Mouse (Mus musculus): Measurements from ENCODE around the gene Impg1. TPM values are rescaled to one million over a fixed set of nuclear protein-coding genes. Genes with fewer than 3 reads are reported as not detected.

Impg1 gene
- total RNA-seq, 1 experiment from 2014 or later: 0.20 TPM

DNA sequence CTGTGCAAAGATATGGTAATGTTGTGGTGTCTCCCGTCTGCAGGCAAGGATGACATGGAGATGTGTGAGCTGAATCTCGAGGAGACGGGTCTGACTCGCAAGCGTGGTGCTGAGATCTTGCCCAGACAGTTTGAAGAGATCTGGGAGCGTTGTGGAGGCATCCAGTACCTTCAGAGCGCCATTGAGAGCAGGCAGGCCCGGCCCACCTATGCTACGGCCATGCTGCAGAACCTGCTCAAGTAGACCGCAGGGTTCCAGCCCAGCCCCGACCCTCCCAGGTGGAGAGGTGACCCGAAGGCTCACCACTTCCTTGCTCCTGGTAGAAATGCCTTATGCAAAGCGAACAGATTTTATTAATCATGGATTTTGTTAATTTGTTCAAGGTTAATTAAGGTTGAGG lies 157.7 kb downstream of the Impg1 start:
- no peak for ATAC-seq (replicated peaks in 1 of 2; ENCODE audit: insufficient read depth in 1 of 2, low FRiP score in 2 of 2, low TSS enrichment in 1 of 2, low read depth in 1 of 2, poor library complexity in 2 of 2, severe bottlenecking in 2 of 2)

DNA sequence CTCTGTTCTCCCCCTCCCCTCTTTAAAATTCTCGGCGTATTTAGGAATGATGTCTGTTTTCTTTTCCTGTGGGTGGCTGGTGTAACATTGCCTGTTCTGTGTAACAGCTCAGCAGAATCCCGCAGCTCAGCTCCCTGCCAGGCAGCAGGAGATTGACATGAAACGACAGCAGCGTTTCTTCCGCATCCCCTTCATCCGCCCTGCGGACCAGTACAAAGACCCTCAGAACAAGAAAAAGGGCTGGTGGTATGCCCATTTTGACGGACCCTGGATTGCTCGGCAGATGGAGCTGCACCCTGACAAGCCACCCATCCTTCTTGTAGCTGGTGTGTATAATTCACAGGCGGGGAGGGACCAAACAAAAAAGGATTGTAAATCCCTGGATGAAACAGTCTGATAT lies 158.4 kb downstream of the Impg1 start:
- no peak for ATAC-seq (replicated peaks in 1 of 2; ENCODE audit: insufficient read depth in 1 of 2, low FRiP score in 2 of 2, low TSS enrichment in 1 of 2, low read depth in 1 of 2, poor library complexity in 2 of 2, severe bottlenecking in 2 of 2)

DNA sequence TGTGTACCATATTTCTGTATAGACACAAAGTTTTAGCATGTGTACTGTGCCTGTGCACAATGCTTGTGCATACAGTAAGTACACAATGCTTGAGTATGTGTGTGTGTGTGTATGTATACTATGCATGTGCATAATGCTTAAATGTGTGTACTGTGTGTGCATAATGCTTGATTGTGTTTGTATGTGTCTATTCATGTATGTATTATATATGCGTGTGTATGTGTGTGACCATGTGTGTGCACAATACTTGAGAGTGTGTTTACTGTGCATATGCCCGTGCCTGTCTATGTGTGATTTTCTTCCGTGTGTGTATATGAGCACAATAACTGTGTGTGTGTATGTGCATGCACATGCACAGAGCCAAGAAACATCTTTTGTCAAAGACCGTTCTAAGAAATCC lies 158.9 kb downstream of the Impg1 start:
- no peak for ATAC-seq (replicated peaks in 1 of 2; ENCODE audit: insufficient read depth in 1 of 2, low FRiP score in 2 of 2, low TSS enrichment in 1 of 2, low read depth in 1 of 2, poor library complexity in 2 of 2, severe bottlenecking in 2 of 2)

DNA sequence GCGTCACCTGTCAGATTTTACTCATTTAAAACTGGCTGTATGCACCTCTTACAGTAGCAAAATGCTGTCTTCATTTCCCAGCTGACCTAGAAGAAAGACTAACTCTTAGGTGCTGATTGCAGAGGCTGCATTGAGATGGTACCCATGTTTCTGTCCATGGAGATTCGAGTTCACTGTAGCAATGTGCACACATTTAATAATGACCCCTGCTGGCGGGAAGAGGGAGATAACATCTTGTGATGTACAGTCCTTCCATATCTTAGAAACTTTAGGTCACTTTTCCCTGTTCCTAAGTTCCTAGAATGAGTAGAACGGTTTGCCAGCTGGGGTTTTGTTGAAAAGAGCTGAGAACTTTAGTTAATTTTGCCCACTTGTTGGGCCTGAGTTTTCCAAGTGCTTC lies 161.8 kb downstream of the Impg1 start:
- peak; percentile 62 to 67; a peak in 2 of 4 replicates for ATAC-seq (replicated peaks in 1 of 2; ENCODE audit: insufficient read depth in 1 of 2, low FRiP score in 2 of 2, low TSS enrichment in 1 of 2, low read depth in 1 of 2, poor library complexity in 2 of 2, severe bottlenecking in 2 of 2)

DNA sequence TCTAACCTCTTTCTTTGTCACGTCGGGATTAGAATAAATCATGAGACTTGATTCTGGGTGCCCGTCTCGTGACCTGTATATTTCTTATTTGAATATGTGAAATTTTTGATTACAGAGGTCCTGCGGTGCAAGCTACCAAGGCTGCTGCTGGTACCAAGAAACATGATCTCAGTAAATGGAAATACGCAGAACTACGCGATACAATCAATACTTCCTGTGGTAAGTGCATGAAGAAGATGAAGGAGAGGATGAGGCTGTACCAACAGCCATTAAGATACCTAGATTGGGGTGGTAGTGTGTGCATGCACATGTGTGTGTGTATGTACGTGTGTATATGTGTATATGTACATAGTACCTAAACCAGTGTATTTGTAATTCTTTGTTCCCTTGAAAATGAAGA lies 166.2 kb downstream of the Impg1 start:
- no peak for ATAC-seq (replicated peaks in 1 of 2; ENCODE audit: insufficient read depth in 1 of 2, low FRiP score in 2 of 2, low TSS enrichment in 1 of 2, low read depth in 1 of 2, poor library complexity in 2 of 2, severe bottlenecking in 2 of 2)

DNA sequence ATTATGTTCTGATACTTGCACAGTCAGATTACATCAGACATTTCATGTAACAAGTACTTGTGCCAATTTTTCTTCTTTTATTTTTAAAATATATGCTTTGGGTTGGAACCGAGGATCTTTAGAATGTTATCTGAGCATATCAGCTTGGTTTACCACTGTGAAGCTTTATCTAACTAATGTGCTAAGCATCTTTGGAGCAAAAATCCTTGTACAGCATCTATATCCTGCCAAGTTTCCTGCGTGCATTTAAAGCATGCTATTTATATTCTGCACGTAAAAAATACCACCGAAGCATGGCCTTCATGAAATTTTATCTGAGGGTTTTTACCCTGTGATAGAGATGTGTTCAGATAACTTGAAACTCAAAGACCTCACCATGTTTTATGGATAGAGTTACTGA lies 169.2 kb downstream of the Impg1 start:
- ATAC-seq (replicated peaks in 1 of 2; ENCODE audit: insufficient read depth in 1 of 2, low FRiP score in 2 of 2, low TSS enrichment in 1 of 2, low read depth in 1 of 2, poor library complexity in 2 of 2, severe bottlenecking in 2 of 2): no peak

DNA sequence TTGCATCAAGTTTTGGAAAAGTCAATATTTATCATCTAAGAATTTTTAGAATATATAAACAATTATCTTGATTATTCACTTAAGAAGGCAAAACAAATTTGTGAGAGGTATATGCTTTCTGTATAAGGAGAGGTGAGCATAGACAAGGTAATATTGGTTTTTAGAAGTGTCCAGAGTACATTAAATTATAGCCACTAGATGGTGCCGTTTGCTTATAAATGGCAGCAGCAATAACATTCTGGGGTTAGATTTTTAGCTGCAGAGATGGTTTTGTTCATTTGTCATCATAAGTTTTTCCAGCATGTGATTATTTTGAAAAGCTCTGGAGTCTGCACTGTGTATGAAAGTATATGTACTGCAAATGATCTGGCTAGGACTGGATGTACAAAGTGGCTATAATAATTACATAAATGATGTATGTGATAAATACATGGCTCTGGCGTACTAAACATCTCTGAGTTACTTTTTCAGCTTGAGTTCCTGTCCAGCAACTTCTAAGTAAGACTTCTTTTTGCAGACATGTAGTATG lies 172.2 kb downstream of the Impg1 start:
- peak; percentile 56 to 62; a peak in 2 of 4 replicates for ATAC-seq (replicated peaks in 1 of 2; ENCODE audit: insufficient read depth in 1 of 2, low FRiP score in 2 of 2, low TSS enrichment in 1 of 2, low read depth in 1 of 2, poor library complexity in 2 of 2, severe bottlenecking in 2 of 2)

DNA sequence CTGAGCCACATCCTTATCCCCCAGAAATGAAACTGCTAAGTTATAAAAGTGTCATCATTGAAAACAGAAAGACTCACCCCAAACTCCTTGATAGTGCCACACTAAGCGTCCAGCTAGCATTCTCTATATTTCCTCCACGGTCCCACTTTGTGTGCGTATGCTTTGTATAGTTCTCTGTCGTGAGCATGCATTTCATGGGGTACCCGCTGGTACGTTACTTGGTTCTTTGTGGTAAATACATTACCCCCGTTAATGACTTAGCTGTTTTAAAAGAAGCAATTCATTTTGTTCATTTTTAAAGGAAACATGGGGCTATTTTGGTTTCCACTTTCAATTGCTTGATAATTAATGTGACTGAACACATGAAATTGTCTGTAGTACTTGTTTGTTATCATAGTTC lies 178.4 kb downstream of the Impg1 start:
- peak; percentile 45 to 54 for ATAC-seq (replicated peaks in 1 of 2; ENCODE audit: insufficient read depth in 1 of 2, low FRiP score in 2 of 2, low TSS enrichment in 1 of 2, low read depth in 1 of 2, poor library complexity in 2 of 2, severe bottlenecking in 2 of 2)

DNA sequence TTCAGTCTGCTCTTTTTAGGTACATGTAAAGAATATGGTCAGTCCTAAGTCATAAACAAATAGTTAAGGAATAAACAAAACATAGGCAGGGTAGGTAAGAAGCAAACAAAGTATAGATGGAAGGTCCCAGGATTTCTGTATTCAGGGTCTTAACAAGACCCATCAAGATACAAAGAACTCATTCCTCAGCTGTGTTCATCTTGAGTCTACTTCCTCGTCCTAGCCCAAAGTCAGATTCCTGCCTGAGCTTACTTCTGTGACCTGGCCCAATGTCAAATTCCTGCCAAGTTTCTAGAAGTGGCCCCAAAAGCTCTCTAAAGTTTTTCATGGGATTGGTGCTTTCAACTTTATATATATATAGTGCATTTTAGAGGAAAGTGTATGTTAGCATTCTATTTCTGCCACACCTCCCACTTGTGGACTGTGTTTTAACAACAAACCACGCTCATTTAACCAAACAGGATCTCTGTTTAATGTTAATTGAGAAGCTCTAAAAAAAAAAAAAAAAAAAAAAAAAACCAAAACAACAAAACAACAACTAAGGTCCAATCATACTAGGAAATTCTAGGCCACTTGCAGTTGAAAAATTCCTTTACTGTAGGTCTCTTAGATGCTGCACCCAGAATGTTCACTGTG lies 180.6 kb downstream of the Impg1 start:
- no peak for ATAC-seq (replicated peaks in 1 of 2; ENCODE audit: insufficient read depth in 1 of 2, low FRiP score in 2 of 2, low TSS enrichment in 1 of 2, low read depth in 1 of 2, poor library complexity in 2 of 2, severe bottlenecking in 2 of 2)

DNA sequence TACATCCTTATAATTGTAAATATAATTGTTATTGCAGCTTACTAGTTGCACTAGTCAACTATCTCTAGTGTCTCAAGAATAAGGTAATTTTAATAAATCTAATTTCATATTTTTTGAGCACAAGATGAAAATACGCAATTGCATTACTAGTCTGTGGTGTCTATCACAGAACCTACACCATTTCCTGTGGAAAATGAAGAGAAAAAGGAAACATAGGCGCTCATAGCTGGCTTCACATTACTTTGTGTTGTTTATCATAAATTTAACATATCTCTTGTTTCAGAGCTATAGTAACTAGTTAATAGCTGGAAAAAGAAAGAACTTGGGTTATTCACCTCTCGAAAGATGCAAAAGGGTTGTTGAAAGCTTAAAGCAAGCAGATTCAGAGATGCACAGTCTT lies 182.9 kb downstream of the Impg1 start:
- ATAC-seq (replicated peaks in 1 of 2; ENCODE audit: insufficient read depth in 1 of 2, low FRiP score in 2 of 2, low TSS enrichment in 1 of 2, low read depth in 1 of 2, poor library complexity in 2 of 2, severe bottlenecking in 2 of 2): no peak

DNA sequence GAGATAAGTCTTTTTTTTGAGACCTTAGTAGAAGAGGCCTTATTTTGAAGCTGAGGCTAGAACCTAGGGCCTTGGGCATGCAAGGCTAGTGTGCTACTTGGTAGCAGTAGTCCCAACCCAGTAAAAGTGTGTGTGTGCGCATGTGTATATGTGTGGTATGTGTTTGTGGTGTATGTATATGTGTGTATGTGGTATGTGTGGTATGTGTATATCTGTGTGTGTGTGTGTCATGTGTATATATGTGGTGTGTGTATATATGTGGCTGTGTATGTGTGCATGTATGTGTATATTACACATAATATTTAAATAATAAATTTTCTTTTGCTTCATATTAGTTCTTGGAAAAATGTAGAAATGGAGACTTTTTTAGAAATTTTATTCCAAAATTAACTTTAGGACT lies 184.6 kb downstream of the Impg1 start:
- no peak for ATAC-seq (replicated peaks in 1 of 2; ENCODE audit: insufficient read depth in 1 of 2, low FRiP score in 2 of 2, low TSS enrichment in 1 of 2, low read depth in 1 of 2, poor library complexity in 2 of 2, severe bottlenecking in 2 of 2)

DNA sequence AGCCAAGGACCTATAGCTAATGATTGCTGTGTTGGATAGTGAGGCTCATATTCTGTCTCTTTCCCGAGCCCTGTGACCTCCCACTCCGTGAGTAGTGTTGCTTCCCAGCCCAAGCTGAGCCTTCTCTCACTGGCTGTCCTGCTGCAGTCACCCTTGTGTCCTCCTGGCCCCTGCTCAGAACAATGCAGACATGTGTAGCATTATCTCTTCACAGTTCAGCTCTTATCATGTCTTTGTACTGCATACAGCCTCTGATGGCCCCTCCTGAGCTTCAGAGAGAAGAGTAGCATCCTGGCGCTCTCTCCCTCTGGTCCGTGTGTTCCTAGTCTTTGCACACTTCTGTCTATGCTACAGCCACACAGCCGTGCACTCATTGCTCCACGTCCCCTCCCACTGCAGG lies 187.5 kb downstream of the Impg1 start:
- no peak for ATAC-seq (replicated peaks in 1 of 2; ENCODE audit: insufficient read depth in 1 of 2, low FRiP score in 2 of 2, low TSS enrichment in 1 of 2, low read depth in 1 of 2, poor library complexity in 2 of 2, severe bottlenecking in 2 of 2)

DNA sequence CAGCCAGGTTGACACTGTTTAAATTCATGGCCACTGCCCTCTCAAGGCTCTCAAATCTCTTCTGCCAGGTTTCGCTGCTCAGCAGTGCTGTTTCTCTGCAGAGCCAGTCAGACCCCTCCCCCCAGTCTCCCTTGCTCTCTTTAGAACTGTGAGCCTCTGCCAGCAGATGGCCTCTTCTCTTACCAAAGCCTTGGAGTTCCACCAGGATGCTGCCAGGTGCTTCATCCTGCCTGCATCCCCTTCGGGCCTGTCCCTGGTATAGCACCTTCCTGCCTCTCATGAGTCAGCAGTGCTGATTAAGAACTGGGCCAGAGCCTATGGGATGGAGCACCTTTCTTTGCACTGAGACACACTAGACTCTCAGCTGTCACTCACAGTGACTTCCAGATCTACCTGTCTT lies 188.1 kb downstream of the Impg1 start:
- 0 out of 4 replicates have a peak, but pooled peaks of 1 of the 2 experiments have one; percentile 7 for ATAC-seq (replicated peaks in 1 of 2; ENCODE audit: insufficient read depth in 1 of 2, low FRiP score in 2 of 2, low TSS enrichment in 1 of 2, low read depth in 1 of 2, poor library complexity in 2 of 2, severe bottlenecking in 2 of 2)

DNA sequence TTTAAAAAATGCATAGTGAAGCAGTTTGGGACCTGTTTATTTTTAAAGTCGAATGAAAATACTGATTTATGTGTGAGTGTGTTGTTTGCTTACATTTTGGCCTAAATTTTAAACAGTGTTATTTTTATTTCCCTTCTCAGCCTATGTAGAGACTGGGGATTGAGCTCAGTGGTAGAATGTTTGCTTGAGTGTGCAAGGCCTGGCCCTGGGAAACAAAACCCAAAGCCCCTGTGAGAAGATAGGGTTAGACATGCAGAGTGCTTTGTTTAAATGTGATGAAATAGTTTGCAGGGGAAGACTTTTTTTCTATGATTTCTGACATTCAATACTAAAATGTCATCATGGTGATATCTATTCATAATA lies 189.5 kb downstream of the Impg1 start:
- no peak for ATAC-seq (replicated peaks in 1 of 2; ENCODE audit: insufficient read depth in 1 of 2, low FRiP score in 2 of 2, low TSS enrichment in 1 of 2, low read depth in 1 of 2, poor library complexity in 2 of 2, severe bottlenecking in 2 of 2)

DNA sequence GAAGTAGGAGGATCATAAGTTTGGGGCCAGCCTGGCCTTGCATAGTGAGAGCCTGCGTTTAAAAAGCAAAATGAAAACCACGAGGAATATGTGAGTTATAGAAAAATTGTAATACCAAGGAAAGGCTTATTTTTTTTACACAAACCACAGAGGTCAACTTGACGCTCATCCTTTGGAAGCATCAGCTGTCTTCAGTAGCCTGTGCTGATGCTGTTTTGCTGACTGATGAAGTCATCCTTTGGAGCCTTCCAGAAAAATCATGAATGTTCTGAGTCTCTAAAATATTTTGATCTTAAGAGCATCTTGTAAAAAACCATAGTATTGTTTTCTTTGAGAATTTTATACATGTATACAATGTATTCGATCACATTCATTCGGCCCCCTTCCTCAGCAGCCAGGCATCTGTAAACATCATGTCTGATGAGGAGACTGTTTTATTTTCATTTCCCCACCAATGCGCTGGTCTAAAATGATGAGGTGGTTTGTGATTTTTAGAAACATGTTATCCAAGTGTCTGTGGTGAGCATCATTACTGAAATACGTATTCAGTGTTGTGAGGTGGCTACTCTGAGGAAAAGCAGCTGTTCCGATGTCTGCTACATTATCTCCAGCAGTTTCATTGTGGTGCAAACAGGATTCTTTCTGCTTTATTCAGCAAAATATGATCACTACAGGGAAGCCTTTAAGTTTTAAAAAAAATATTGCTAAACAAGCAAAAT lies 190.1 kb downstream of the Impg1 start:
- no peak for ATAC-seq (replicated peaks in 1 of 2; ENCODE audit: insufficient read depth in 1 of 2, low FRiP score in 2 of 2, low TSS enrichment in 1 of 2, low read depth in 1 of 2, poor library complexity in 2 of 2, severe bottlenecking in 2 of 2)

DNA sequence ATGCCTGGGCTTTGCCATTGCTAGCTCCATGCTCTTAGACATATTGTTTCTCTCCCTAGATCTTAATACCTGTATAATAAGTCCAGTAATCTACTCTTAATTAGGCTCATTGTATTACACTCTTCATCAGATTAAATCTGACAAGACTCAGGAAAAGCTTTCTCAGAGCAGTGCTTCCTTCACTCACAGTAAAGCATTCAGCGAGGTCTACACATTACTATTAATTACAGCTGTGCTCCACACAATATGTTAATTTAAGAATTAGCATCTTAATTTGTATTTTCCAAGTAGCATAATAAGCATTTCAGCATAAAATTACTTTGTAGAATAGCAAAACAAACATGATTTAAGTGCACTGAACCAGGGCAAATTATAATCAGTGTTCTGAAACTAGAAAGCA lies 192.3 kb downstream of the Impg1 start:
- no peak for ATAC-seq (replicated peaks in 1 of 2; ENCODE audit: insufficient read depth in 1 of 2, low FRiP score in 2 of 2, low TSS enrichment in 1 of 2, low read depth in 1 of 2, poor library complexity in 2 of 2, severe bottlenecking in 2 of 2)

DNA sequence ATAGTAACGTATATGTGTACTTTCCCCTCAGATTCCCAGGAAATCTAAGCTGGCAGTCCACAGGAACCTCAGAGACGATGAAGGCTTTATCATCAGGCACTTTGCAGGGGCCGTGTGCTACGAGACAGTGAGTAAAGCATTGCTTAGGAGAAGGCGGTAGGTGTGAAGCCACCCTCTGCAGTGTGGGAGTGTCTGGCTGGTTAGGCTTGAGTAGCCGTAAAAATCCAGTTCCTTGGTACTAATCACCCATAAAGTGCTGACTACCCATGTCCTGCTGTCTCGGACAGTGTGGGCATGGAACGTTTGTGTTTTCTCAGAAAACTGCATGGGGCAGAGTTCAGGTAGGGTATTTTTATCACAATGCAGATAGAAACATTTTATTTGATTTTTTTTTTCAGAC lies 195.7 kb downstream of the Impg1 start:
- ATAC-seq (replicated peaks in 1 of 2; ENCODE audit: insufficient read depth in 1 of 2, low FRiP score in 2 of 2, low TSS enrichment in 1 of 2, low read depth in 1 of 2, poor library complexity in 2 of 2, severe bottlenecking in 2 of 2): no peak

DNA sequence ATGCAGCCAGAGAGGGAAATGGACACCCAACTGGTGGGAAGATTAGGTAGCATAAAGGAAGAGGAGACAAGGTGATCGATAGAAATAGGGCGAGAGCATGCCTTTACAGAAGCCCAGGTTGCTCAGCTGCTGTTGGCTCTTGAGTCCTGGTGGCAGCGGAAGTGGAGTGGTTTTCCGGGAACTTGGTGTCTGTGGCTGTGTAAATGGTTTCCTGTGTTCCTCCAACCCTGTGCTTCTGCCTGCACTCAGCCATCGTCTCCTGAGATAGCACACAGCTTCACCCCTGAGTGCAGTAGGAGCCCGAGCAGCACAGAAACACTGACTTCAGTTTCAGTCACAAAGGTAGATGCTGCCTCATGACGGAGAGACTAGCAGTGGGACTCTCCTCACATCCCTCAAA lies 198.8 kb downstream of the Impg1 start:
- ATAC-seq (replicated peaks in 1 of 2; ENCODE audit: insufficient read depth in 1 of 2, low FRiP score in 2 of 2, low TSS enrichment in 1 of 2, low read depth in 1 of 2, poor library complexity in 2 of 2, severe bottlenecking in 2 of 2): peak; percentile 86 to 91

DNA sequence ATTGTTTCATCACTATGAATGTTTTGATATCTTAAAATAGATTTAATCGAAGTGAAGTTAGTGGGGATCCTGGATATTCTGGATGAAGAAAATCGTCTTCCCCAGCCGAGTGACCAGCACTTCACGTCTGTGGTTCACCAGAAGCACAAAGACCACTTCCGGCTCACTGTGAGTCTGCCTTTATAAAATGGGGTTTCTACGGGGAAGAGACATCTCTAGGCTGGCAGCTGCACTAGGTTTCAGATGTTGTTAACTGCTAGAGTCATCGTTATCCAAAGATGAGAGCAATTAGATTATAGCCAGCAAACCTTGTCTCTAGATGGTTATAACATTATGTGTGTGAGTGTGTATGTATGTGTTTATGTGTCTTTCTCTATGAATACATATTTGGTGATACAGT lies 199.2 kb downstream of the Impg1 start:
- ATAC-seq (replicated peaks in 1 of 2; ENCODE audit: insufficient read depth in 1 of 2, low FRiP score in 2 of 2, low TSS enrichment in 1 of 2, low read depth in 1 of 2, poor library complexity in 2 of 2, severe bottlenecking in 2 of 2): 0 out of 4 replicates have a peak, but pooled peaks of 1 of the 2 experiments have one; percentile 2

Data from hematopoietic stem cell, adult 5-6 weeks (primary cell).